Mouse (Mus musculus) 3T3-L1 (cell line): ENCODE measurements around the gene Clta.
A peak's percentile ranks its signal among the peaks of the same experiment; 100 is the strongest.

Experiments used
- DNase-seq: peaks from one replicate; pipeline ENCODE4 v3.0.0-alpha.2; 2015; ENCODE audit warnings: low read depth, low spot score

The Clta gene

GRCm38 (mm10) chr4:44004126-44004525 lies at the start of gene Clta:
TSS of gene Clta (plus strand) at chr4:44004452.
- no peak for DNase-seq

GRCm38 (mm10) chr4:43957292-43957845 lies 46.9 kb upstream of the Clta start, which contains the start of gene Glipr2:
TSS of gene Glipr2 (plus strand) at chr4:43957401.
- peak; percentile 96 for DNase-seq

- DNase-seq, result peak; percentile 78
Observed at GRCm38 (mm10) chr4:43957846-43958461, 46.3 kb upstream of the Clta start.

GRCm38 (mm10) chr4:43959523-43960179 lies 44.6 kb upstream of the Clta start:
- no peak for DNase-seq

- no peak for DNase-seq
Observed at GRCm38 (mm10) chr4:43960207-43960606, 44.0 kb upstream of the Clta start.

GRCm38 (mm10) chr4:43964326-43964833 lies 39.9 kb upstream of the Clta start:
- no peak for DNase-seq

GRCm38 (mm10) chr4:43964951-43965684 lies 39.1 kb upstream of the Clta start:
- DNase-seq, result peak; percentile 71

GRCm38 (mm10) chr4:43965856-43966535 lies 38.3 kb upstream of the Clta start:
- DNase-seq, result no peak

- peak; percentile 92 for DNase-seq
Observed at GRCm38 (mm10) chr4:43968650-43969049, 35.6 kb upstream of the Clta start.

- DNase-seq, result peak; percentile 73
Observed at GRCm38 (mm10) chr4:43969373-43969772, 34.9 kb upstream of the Clta start.

GRCm38 (mm10) chr4:43970393-43971330 lies 33.6 kb upstream of the Clta start:
- DNase-seq, result no peak

GRCm38 (mm10) chr4:43971541-43972136 lies 32.6 kb upstream of the Clta start:
- no peak for DNase-seq

GRCm38 (mm10) chr4:43972137-43972591 lies 32.1 kb upstream of the Clta start:
- DNase-seq, result peak; percentile 98

- no peak for DNase-seq
Observed at GRCm38 (mm10) chr4:43973526-43973981, 30.7 kb upstream of the Clta start.

- no peak for DNase-seq
Observed at GRCm38 (mm10) chr4:43974914-43975616, 29.2 kb upstream of the Clta start.

GRCm38 (mm10) chr4:43976223-43976740 lies 28.0 kb upstream of the Clta start:
- DNase-seq, result peak; percentile 83

- DNase-seq, result no peak
Observed at GRCm38 (mm10) chr4:43978521-43979443, 25.5 kb upstream of the Clta start.

- no peak for DNase-seq
Observed at GRCm38 (mm10) chr4:43979746-43980145, 24.5 kb upstream of the Clta start.
